Mouse (Mus musculus) MEL (cell line): ENCODE measurements around the gene Rragc. TPM values are rescaled to one million over a fixed set of nuclear protein-coding genes. Genes with fewer than 3 reads are reported as not detected.
A peak's percentile ranks its signal among the peaks of the same experiment; 100 is the strongest.

Experiments used
- DNase-seq: peaks from one replicate; pipeline ENCODE4 v3.0.0; 2011; ENCODE audit warnings: low read depth, low spot score
- H3K27ac ChIP-seq: 2 replicates; pipeline ENCODE4 v1.5.1; 2012; ENCODE audit warnings: low read depth, mild to moderate bottlenecking, control low read depth, low read length, moderate library complexity; ENCODE audit not compliant: control insufficient read depth
- H3K27me3 ChIP-seq, 2 experiments: fragments of 150-350 bp in 1 of 2; sonication (generic) in 1 of 2; 2 replicates each; pipeline ENCODE4 v1.6.1; 2012; ENCODE audit warnings: low read length in 2 of 2, mild to moderate bottlenecking in 2 of 2, improper control_type of control experiment in 1 of 2, moderate library complexity in 1 of 2; ENCODE audit not compliant: insufficient read depth in 2 of 2, control insufficient read depth in 1 of 2
- H3K36me3 ChIP-seq, 2 experiments: 2 replicates each; pipeline ENCODE4 v1.6.1; 2012 to 2014; ENCODE audit warnings: low read length in 2 of 2, improper control_type of control experiment in 1 of 2, inconsistent platforms in 1 of 2, mild to moderate bottlenecking in 1 of 2; ENCODE audit not compliant: insufficient read depth in 2 of 2, control insufficient read depth in 1 of 2
- H3K4me1 ChIP-seq, 2 experiments: fragments of 150-350 bp in 1 of 2; sonication (generic) in 1 of 2; 2 replicates each; pipeline ENCODE4 v1.6.1; 2012; ENCODE audit warnings: low read length in 2 of 2, improper control_type of control experiment in 1 of 2, mild to moderate bottlenecking in 1 of 2; ENCODE audit not compliant: insufficient read depth in 2 of 2, control insufficient read depth in 1 of 2
- H3K4me3 ChIP-seq, 2 experiments: fragments of 150-350 bp in 1 of 2; sonication (generic) in 1 of 2; 2 replicates each; pipeline ENCODE4 v1.5.1; 2012; ENCODE audit warnings: low read depth in 2 of 2, low read length in 2 of 2, mild to moderate bottlenecking in 2 of 2, moderate library complexity in 2 of 2, control low read depth in 1 of 2, improper control_type of control experiment in 1 of 2; ENCODE audit not compliant: control insufficient read depth in 1 of 2, insufficient read depth in 1 of 2
- H3K79me2 ChIP-seq: 2 replicates; pipeline ENCODE4 v1.6.1; 2012; ENCODE audit warnings: mild to moderate bottlenecking, low read length, moderate library complexity; ENCODE audit not compliant: control insufficient read depth, poor library complexity, insufficient read depth
- H3K9ac ChIP-seq: 2 replicates; pipeline ENCODE4 v1.6.1; 2012; ENCODE audit warnings: low read depth, mild to moderate bottlenecking, control low read depth, low read length, moderate library complexity; ENCODE audit not compliant: control insufficient read depth, poor library complexity, severe bottlenecking
- H3K9me3 ChIP-seq: fragments of 150-350 bp; sonication (generic); replicated peaks from 2 replicates; pipeline ENCODE4 v1.6.1; 2012; ENCODE audit warnings: mild to moderate bottlenecking, low read length, improper control_type of control experiment, moderate library complexity; ENCODE audit not compliant: insufficient read depth
- CTCF ChIP-seq, 3 experiments: IDR thresholded peaks in 2 of 3; conservative IDR thresholded peaks in 1 of 3; 2 replicates each; pipeline ENCODE4 v1.5.1; 2011 to 2012; ENCODE audit warnings: low read length in 3 of 3, low read depth in 2 of 3, mild to moderate bottlenecking in 2 of 3, improper control_type of control experiment in 1 of 3, inconsistent platforms in 1 of 3, mixed read lengths in 1 of 3, moderate library complexity in 1 of 3; ENCODE audit not compliant: control insufficient read depth in 1 of 3, insufficient read depth in 1 of 3, poor library complexity in 1 of 3, severe bottlenecking in 1 of 3
- ELF1 ChIP-seq: IDR thresholded peaks from 2 replicates; pipeline ENCODE4 v1.6.1; 2014; ENCODE audit warnings: low read depth, mild to moderate bottlenecking, inconsistent platforms, low read length, improper control_type of control experiment, moderate library complexity
- GATA1 ChIP-seq: IDR thresholded peaks from 2 replicates; pipeline ENCODE4 v1.6.1; 2011; ENCODE audit warnings: low read depth, low read length, improper control_type of control experiment
- HCFC1 ChIP-seq: IDR thresholded peaks from 2 replicates; pipeline ENCODE4 v1.6.1; 2012; ENCODE audit warnings: low read depth, mild to moderate bottlenecking, inconsistent platforms, low read length, improper control_type of control experiment, moderate library complexity
- KAT2A ChIP-seq: conservative IDR thresholded peaks from 2 replicates; pipeline ENCODE4 v1.6.1; 2012; ENCODE audit warnings: low read depth, low read length, improper control_type of control experiment, inconsistent platforms
- MAZ ChIP-seq: IDR thresholded peaks from 2 replicates; pipeline ENCODE4 v1.6.1; 2012; ENCODE audit warnings: low read depth, mild to moderate bottlenecking, inconsistent platforms, low read length, improper control_type of control experiment
- MEF2A ChIP-seq: IDR thresholded peaks from 2 replicates; pipeline ENCODE4 v1.6.1; 2014; ENCODE audit warnings: low read depth, mild to moderate bottlenecking, inconsistent platforms, low read length, improper control_type of control experiment; ENCODE audit not compliant: poor library complexity, insufficient replicate concordance, severe bottlenecking; ENCODE audit errors: extremely low read depth
- MXI1 ChIP-seq: IDR thresholded peaks from 2 replicates; pipeline ENCODE4 v1.6.1; 2011; ENCODE audit warnings: mild to moderate bottlenecking, low read depth, low read length, improper control_type of control experiment
- MYB ChIP-seq: IDR thresholded peaks from 2 replicates; pipeline ENCODE4 v1.6.1; 2011; ENCODE audit warnings: mild to moderate bottlenecking, low read depth, low read length, improper control_type of control experiment
- MYC ChIP-seq: IDR thresholded peaks from 2 replicates; pipeline ENCODE4 v1.6.1; 2011; ENCODE audit warnings: low read depth, mild to moderate bottlenecking, low read length, improper control_type of control experiment, moderate library complexity
- NRF1 ChIP-seq: IDR thresholded peaks from 2 replicates; pipeline ENCODE4 v1.6.1; 2014; ENCODE audit warnings: low read depth, mild to moderate bottlenecking, inconsistent platforms, low read length, improper control_type of control experiment, moderate library complexity; ENCODE audit not compliant: poor library complexity, insufficient read depth, severe bottlenecking
- POLR2AphosphoS2 ChIP-seq: IDR thresholded peaks from 2 replicates; pipeline ENCODE4 v1.6.1; 2011; ENCODE audit warnings: low read length, improper control_type of control experiment
- POLR2AphosphoS5 ChIP-seq: IDR thresholded peaks from 2 replicates; pipeline ENCODE4 v1.6.1; 2012; ENCODE audit warnings: low read depth, borderline replicate concordance, mild to moderate bottlenecking, inconsistent platforms, low read length, moderate library complexity, mixed read lengths
- RAD21 ChIP-seq: IDR thresholded peaks from 2 replicates; pipeline ENCODE4 v1.6.1; 2011; ENCODE audit warnings: mild to moderate bottlenecking, low read depth, low read length, improper control_type of control experiment
- SIN3A ChIP-seq: IDR thresholded peaks from 2 replicates; pipeline ENCODE4 v1.6.1; 2012; ENCODE audit warnings: low read length, improper control_type of control experiment, inconsistent platforms
- SMC3 ChIP-seq: IDR thresholded peaks from 2 replicates; pipeline ENCODE4 v1.6.1; 2011; ENCODE audit warnings: low read depth, low read length, improper control_type of control experiment
- TAL1 ChIP-seq: IDR thresholded peaks from 2 replicates; pipeline ENCODE4 v1.6.1; 2012; ENCODE audit warnings: mild to moderate bottlenecking, inconsistent platforms, low read length, moderate library complexity, mixed read lengths
- TCF12 ChIP-seq: IDR thresholded peaks from 2 replicates; pipeline ENCODE4 v1.6.1; 2014; ENCODE audit warnings: low read depth, mild to moderate bottlenecking, inconsistent platforms, low read length, improper control_type of control experiment, moderate library complexity
- ZC3H11A ChIP-seq: IDR thresholded peaks from 2 replicates; pipeline ENCODE4 v1.6.1; 2012; ENCODE audit warnings: low read depth, mild to moderate bottlenecking, inconsistent platforms, low read length, improper control_type of control experiment
- ZKSCAN1 ChIP-seq: IDR thresholded peaks from 2 replicates; pipeline ENCODE4 v1.6.1; 2012; ENCODE audit warnings: low read depth, mild to moderate bottlenecking, inconsistent platforms, low read length, improper control_type of control experiment, moderate library complexity
- ZMIZ1 ChIP-seq: IDR thresholded peaks from 2 replicates; pipeline ENCODE4 v1.6.1; 2012; ENCODE audit warnings: low read depth, mild to moderate bottlenecking, inconsistent platforms, low read length, improper control_type of control experiment, moderate library complexity
- ZNF384 ChIP-seq: IDR thresholded peaks from 2 replicates; pipeline ENCODE4 v1.6.1; 2012; ENCODE audit warnings: low read depth, mild to moderate bottlenecking, inconsistent platforms, low read length, improper control_type of control experiment
- polyA plus RNA-seq, 2 experiments: library from polyadenylated mRNA; stranded (reverse) in 1 of 2; unstranded in 1 of 2; fragments of >175 nt in 1 of 2; fragments of >200 nt in 1 of 2; gene quantifications; 2 replicates each; pipeline versions ENCODE4 v1.2.1 to v1.2.4; 2012; ENCODE audit warnings: low replicate concordance in 2 of 2, low read depth in 1 of 2; ENCODE audit not compliant: insufficient read length in 2 of 2, insufficient read depth in 1 of 2, missing spikeins in 1 of 2
- total RNA-seq: library from RNA; depleted of rRNA; stranded (reverse); fragments of 300-350 nt; gene quantifications from 2 replicates; pipeline ENCODE4 v1.2.3, GENCODE M21; 2012

Rragc gene
- total and polyA plus RNA-seq, 3 experiments: 21.0 to 36.6 TPM; not detected in 1

DNA sequence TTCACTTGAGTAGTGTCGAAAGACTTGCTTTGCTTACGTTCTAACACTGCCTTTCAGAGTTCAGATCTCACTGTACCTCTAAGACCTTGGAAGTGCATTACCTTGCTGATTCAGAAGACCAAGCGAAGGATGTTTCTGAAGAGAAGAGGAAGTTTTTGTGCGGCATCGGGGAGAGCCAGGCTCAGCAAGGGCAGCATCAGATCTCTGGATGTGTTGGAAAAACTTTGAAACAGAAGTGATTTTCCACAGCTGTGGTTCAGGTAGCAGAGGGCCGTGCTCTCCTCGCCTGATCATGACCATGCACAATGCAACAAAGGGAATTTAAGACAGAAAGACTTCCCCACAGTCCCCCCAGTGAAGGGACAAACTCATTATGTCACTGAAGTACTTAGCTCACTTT lies 18.8 kb downstream of the Rragc start:
- no peak overlapping the region for H3K9ac ChIP-seq
- TF ChIP-seq POLR2AphosphoS5: no peak
- no peak for TF ChIP-seq MEF2A
- TF ChIP-seq CTCF (IDR thresholded peaks at IDR 0.05 in 2 of 3, conservative IDR thresholded peaks at IDR 0.05 in 1 of 3; ENCODE audit: control insufficient read depth in 1 of 3, insufficient read depth in 1 of 3, low read depth in 2 of 3, low read length in 3 of 3, poor library complexity in 1 of 3, severe bottlenecking in 1 of 3): no peak
- TF ChIP-seq SIN3A: no peak
- no peak for TF ChIP-seq NRF1
- TF ChIP-seq POLR2AphosphoS2: no peak
- no peak for TF ChIP-seq MYC
- TF ChIP-seq ZC3H11A: no peak
- TF ChIP-seq ZMIZ1: no peak
- no peak for TF ChIP-seq ELF1
- TF ChIP-seq, all 39 proteins: peak for 0
- DNase-seq: no peak
- Histone ChIP-seq H3K27me3 (no peaks in the 10 kb centered on the region), H3K27ac (no peak overlapping the region), H3K36me3 (peaks cover 0 to 1% of the 10 kb centered on the region in 2 experiments; a peak in 2 of 4 replicates), H3K4me1 (0 out of 4 replicates have a peak, but pooled peaks cover 0 to 3% of the 10 kb centered on the region in 2 experiments), H3K9me3 (no peaks in the 10 kb centered on the region), H3K79me2 (no peaks in the 10 kb centered on the region), H3K4me3 (no peak overlapping the region)

DNA sequence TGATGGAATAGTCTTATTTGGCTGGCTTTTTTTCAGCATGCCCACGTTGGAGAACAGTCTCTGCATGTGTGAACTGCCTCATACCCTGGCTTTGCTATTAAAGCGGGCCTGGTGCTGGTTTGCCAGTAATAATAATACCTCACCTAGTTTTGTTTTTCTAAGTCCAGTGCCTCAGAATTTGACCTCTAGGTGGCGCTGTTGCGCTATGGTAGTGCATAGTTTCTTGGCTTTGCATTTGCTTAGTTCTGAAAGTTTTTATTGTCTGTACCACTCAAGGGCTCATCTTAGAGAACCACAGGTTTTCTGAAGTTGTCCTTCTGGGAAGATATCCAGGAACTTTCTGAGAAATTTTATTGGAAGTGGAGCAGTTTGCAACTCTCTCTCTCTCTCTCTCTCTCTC lies 22.6 kb downstream of the Rragc start:
- 0 out of 4 replicates have a peak, but pooled peaks cover 0 to 3% of the 10 kb centered on the region in 2 experiments for H3K4me1 ChIP-seq
- H3K9ac ChIP-seq: no peak overlapping the region
- TF ChIP-seq KAT2A: no peak
- no peak for TF ChIP-seq MYB
- TF ChIP-seq TCF12: no peak
- peak; percentile 62; the same call in 1 of the 2 replicates for TF ChIP-seq ZNF384
- peak; percentile 94 for TF ChIP-seq RAD21
- TF ChIP-seq TAL1: no peak
- peak; percentile 76 for TF ChIP-seq SMC3
- TF ChIP-seq HCFC1: 0 out of 2 replicates have a peak, but pooled peaks have one; percentile 17
- TF ChIP-seq GATA1: no peak
- TF ChIP-seq ZKSCAN1: no peak
- peak; percentile 68 to 94 (median 89) for TF ChIP-seq CTCF (IDR thresholded peaks at IDR 0.05 in 2 of 3, conservative IDR thresholded peaks at IDR 0.05 in 1 of 3; ENCODE audit: control insufficient read depth in 1 of 3, insufficient read depth in 1 of 3, low read depth in 2 of 3, low read length in 3 of 3, poor library complexity in 1 of 3, severe bottlenecking in 1 of 3)
- TF ChIP-seq MAZ: no peak
- TF ChIP-seq ZC3H11A: peak; percentile 58
- TF ChIP-seq SIN3A: no peak
- no peak for TF ChIP-seq MXI1
- TF ChIP-seq NRF1: no peak
- no peak overlapping the region for H3K27ac ChIP-seq
- H3K36me3 ChIP-seq: no peaks in the 10 kb centered on the region; a peak in 1 of 4 replicates
- H3K9me3 ChIP-seq: no peaks in the 10 kb centered on the region
- no peaks in the 10 kb centered on the region for H3K27me3 ChIP-seq
- no peaks in the 10 kb centered on the region for H3K79me2 ChIP-seq
- no peak overlapping the region for H3K4me3 ChIP-seq
- peak; percentile 89 for DNase-seq
